Mouse (Mus musculus) ES-E14 (cell line): ENCODE data around the gene Cse1l. TPM values are rescaled to one million over a fixed set of nuclear protein-coding genes. Genes with fewer than 3 reads are reported as not detected.

ENCODE experiments used
- DNase-seq: peaks from one replicate; pipeline ENCODE4 v3.0.0-alpha.2; 2013; ENCODE audit warnings: low read depth, low spot score
- H3K27ac ChIP-seq: 2 replicates; pipeline ENCODE4 v1.5.1; 2012; ENCODE audit warnings: low read depth, mild to moderate bottlenecking, low read length, moderate library complexity, mixed read lengths; ENCODE audit not compliant: poor library complexity, insufficient read depth, severe bottlenecking
- H3K36me3 ChIP-seq: 2 replicates; pipeline ENCODE4 v1.6.1; 2012; ENCODE audit warnings: mild to moderate bottlenecking, low read length, moderate library complexity, mixed read lengths; ENCODE audit not compliant: control insufficient read depth, poor library complexity, insufficient read depth, severe bottlenecking
- H3K4me1 ChIP-seq, 2 experiments: fragments of 150-350 bp in 1 of 2; sonication (generic) in 1 of 2; 2 replicates each; pipeline ENCODE4 v1.6.1; 2012; ENCODE audit warnings: low read length in 2 of 2, mild to moderate bottlenecking in 1 of 2, mixed read lengths in 1 of 2; ENCODE audit not compliant: control insufficient read depth in 2 of 2, insufficient read depth in 2 of 2, poor library complexity in 1 of 2
- H3K4me3 ChIP-seq, 2 experiments: fragments of 150-350 bp in 1 of 2; sonication (generic) in 1 of 2; 2 replicates each; pipeline ENCODE4 v1.5.1; 2012; ENCODE audit warnings: low read length in 2 of 2, low read depth in 1 of 2, mild to moderate bottlenecking in 1 of 2, mixed read lengths in 1 of 2; ENCODE audit not compliant: insufficient read depth in 1 of 2, poor library complexity in 1 of 2, severe bottlenecking in 1 of 2
- H3K9ac ChIP-seq: 2 replicates; pipeline ENCODE4 v1.6.1; 2012; ENCODE audit warnings: low read depth, mild to moderate bottlenecking, low read length, mixed read lengths; ENCODE audit not compliant: poor library complexity, insufficient read depth, severe bottlenecking
- H3K9me3 ChIP-seq: fragments of 150-350 bp; sonication (generic); 2 replicates; pipeline ENCODE4 v1.6.1; 2012; ENCODE audit warnings: low read depth, mild to moderate bottlenecking, low read length; ENCODE audit not compliant: control insufficient read depth, insufficient read depth
- CHD2 ChIP-seq: IDR thresholded peaks from 2 replicates; pipeline ENCODE4 v1.6.1; 2014; ENCODE audit warnings: mild to moderate bottlenecking, low read depth, low read length, inconsistent platforms
- HCFC1 ChIP-seq: IDR thresholded peaks from 2 replicates; pipeline ENCODE4 v1.6.1; 2012; ENCODE audit warnings: low read length, inconsistent platforms, borderline replicate concordance; ENCODE audit not compliant: insufficient read depth
- MAFK ChIP-seq: IDR thresholded peaks from 2 replicates; pipeline ENCODE4 v1.6.1; 2014; ENCODE audit warnings: mild to moderate bottlenecking, low read depth, low read length, inconsistent platforms; ENCODE audit not compliant: insufficient read depth
- ZC3H11A ChIP-seq: IDR thresholded peaks from 2 replicates; pipeline ENCODE4 v1.6.1; 2012; ENCODE audit warnings: low read depth, mild to moderate bottlenecking, inconsistent platforms, low read length, borderline replicate concordance
- ZNF384 ChIP-seq: IDR thresholded peaks from 2 replicates; pipeline ENCODE4 v1.6.1; 2012; ENCODE audit warnings: low read depth, low read length, inconsistent platforms
- in situ Hi-C, 2 experiments: fragments of 600-800 bp; cut with MboI; formaldehyde crosslinking; loops; one replicate each; pipeline ENCODE4 v1.15.1; 2025; ENCODE audit warnings: low sequenced_read_pairs in 2 of 2, inconsistent platforms in 1 of 2; ENCODE audit not compliant: unreplicated experiment in 2 of 2
- total RNA-seq: library from RNA; depleted of rRNA; stranded (reverse); fragments of 300-350 nt; gene quantifications from 2 replicates; pipeline ENCODE4 v1.2.3, GENCODE M21; 2012

Cse1l gene
- total RNA-seq, 1 experiment = 140 TPM

DNA sequence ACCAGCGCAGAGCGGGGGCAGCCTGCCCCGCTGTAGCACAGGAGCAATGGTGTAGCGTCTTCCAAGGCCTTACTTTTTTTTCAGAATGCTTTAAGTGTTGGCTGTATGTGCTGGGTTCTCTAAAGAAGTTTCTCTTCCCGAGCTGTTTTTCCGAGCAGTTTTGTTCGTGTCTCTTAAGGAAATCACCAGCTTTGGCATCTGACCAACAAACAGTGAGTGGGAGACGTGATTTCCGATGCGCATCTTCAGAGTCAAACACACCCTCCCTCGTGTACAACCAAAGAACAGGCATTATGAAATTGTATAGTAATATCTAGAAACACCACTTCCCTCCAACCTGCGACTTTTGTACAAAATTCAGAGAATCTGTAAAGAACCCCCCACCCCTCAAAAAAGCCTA, 8.9 kb upstream of the Cse1l start:
- Histone ChIP-seq H3K4me1 (peaks cover 0 to 12% of the 10 kb centered on the region in 2 experiments; a peak in 1 of 4 replicates), H3K9me3 (no peaks in the 10 kb centered on the region), H3K36me3 (peaks cover 16% of the 10 kb centered on the region), H3K9ac (no peak overlapping the region), H3K27ac (no peak overlapping the region), H3K4me3 (no peak overlapping the region)
- in situ Hi-C loops = no loop called here
- TF ChIP-seq CHD2 (no peak), HCFC1 (no peak), ZNF384 (no peak), ZC3H11A (no peak), MAFK (no peak)
- no peak for DNase-seq

- no peak for DNase-seq
- Histone ChIP-seq H3K27ac (no peak overlapping the region), H3K9me3 (no peaks in the 10 kb centered on the region), H3K9ac (no peak overlapping the region), H3K36me3 (peaks cover 8% of the 10 kb centered on the region), H3K4me1 (0 out of 4 replicates have a peak, but pooled peaks cover 0 to 6% of the 10 kb centered on the region in 2 experiments), H3K4me3 (no peak overlapping the region)
- TF ChIP-seq HCFC1 (no peak), CHD2 (no peak), ZNF384 (no peak), MAFK (no peak), ZC3H11A (no peak)
- in situ Hi-C loops = no loop called here
Measured at GRCm38 (mm10) chr2:166899161-166899560, 6.7 kb upstream of the Cse1l start.

- Histone ChIP-seq H3K9ac (no peak overlapping the region), H3K4me1 (0 out of 4 replicates have a peak, but pooled peaks cover 0 to 6% of the 10 kb centered on the region in 2 experiments), H3K27ac (no peak overlapping the region), H3K4me3 (no peak overlapping the region), H3K9me3 (no peaks in the 10 kb centered on the region), H3K36me3 (peaks cover 2% of the 10 kb centered on the region)
- TF ChIP-seq ZC3H11A = no peak
- TF ChIP-seq MAFK = no peak
- TF ChIP-seq CHD2 = no peak
- no peak for TF ChIP-seq ZNF384
- no peak for TF ChIP-seq HCFC1
- no peak for DNase-seq
- in situ Hi-C loops = no loop called here
Measured at GRCm38 (mm10) chr2:166899746-166900145, 6.1 kb upstream of the Cse1l start.

- no peak overlapping the region for H3K4me3 ChIP-seq
- in situ Hi-C loops = no loop called here
- H3K9ac ChIP-seq = no peak overlapping the region
- no peak overlapping the region for H3K27ac ChIP-seq
- H3K4me1 ChIP-seq = 0 out of 4 replicates have a peak, but pooled peaks cover 0 to 6% of the 10 kb centered on the region in 2 experiments
- no peak for DNase-seq
- H3K36me3 ChIP-seq = no peaks in the 10 kb centered on the region; the same call in 1 of the 2 replicates
- no peak for TF ChIP-seq CHD2
- TF ChIP-seq HCFC1 = no peak
- TF ChIP-seq ZNF384 = no peak
- no peak for TF ChIP-seq ZC3H11A
- no peak for TF ChIP-seq MAFK
- H3K9me3 ChIP-seq = no peaks in the 10 kb centered on the region
Measured at GRCm38 (mm10) chr2:166900792-166901505, 4.9 kb upstream of the Cse1l start.
